Mouse (Mus musculus) erythroid progenitor cell, adult 5-6 weeks (primary cell): ENCODE results near the gene Sim1. TPM values are rescaled to one million over a fixed set of nuclear protein-coding genes. Genes with fewer than 3 reads are reported as not detected.

Experiments used
- ATAC-seq: replicated peaks from 2 replicates; pipeline ENCODE4 v1.8.0; 2016; ENCODE audit warnings: moderate number of reproducible peaks, mild to moderate bottlenecking, moderate TSS enrichment, inconsistent platforms; ENCODE audit not compliant: poor library complexity, low FRiP score, severe bottlenecking
- total RNA-seq, 2 experiments: library from RNA; stranded (forward) in 1 of 2; stranded (reverse) in 1 of 2; fragments of 150-400 nt in 1 of 2; fragments of 186-747, 209-891 nt in 1 of 2; gene quantifications; 2 replicates each; pipeline versions ENCODE4 v1.2.3 to v1.2.4; 2015 to 2017; ENCODE audit warnings: low replicate concordance in 2 of 2

Gene Sim1
- total RNA-seq, 2 experiments from 2014 or later: not detected

DNA sequence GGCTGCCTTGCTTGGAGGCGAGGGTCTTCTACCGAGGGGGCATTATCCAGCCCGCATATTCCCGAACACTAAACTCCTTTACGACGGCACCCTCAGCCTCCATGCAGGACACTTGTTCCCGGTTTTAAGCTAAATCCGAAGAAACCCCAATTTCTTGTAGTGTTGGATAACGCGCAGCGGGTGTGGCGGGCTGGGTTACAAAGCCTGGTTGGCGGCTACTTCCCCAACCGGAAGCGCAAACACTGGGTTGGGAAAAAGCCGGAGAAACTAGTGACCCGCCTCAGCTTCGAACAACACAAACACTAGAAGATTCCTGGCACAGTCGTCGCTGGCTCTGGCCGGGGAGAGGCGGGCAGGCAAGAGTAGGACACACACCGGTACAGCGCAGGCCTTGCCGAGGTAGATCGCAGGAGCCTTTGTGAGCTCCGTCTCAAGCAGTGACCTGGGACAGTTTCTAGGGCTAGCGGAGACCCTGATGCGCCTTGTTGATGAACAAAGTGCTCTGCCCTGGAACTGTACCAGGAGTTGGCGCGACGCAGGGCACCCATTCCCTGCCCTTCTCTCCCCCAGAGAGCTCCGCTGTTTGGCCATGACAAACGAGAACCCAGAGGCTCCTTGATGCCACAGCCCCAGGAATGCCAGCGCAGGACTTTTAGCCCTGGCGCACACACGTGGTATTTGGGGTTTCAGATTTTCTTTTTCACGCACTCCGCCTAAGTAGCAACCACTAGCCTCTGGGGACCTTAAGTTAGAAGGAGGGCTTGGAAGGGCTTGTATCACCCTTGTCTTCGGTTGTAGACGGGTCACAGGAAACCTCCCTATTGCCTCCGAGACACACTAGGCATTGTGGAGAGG is 6.4 kb downstream of the Sim1 start:
- no peak for ATAC-seq

DNA sequence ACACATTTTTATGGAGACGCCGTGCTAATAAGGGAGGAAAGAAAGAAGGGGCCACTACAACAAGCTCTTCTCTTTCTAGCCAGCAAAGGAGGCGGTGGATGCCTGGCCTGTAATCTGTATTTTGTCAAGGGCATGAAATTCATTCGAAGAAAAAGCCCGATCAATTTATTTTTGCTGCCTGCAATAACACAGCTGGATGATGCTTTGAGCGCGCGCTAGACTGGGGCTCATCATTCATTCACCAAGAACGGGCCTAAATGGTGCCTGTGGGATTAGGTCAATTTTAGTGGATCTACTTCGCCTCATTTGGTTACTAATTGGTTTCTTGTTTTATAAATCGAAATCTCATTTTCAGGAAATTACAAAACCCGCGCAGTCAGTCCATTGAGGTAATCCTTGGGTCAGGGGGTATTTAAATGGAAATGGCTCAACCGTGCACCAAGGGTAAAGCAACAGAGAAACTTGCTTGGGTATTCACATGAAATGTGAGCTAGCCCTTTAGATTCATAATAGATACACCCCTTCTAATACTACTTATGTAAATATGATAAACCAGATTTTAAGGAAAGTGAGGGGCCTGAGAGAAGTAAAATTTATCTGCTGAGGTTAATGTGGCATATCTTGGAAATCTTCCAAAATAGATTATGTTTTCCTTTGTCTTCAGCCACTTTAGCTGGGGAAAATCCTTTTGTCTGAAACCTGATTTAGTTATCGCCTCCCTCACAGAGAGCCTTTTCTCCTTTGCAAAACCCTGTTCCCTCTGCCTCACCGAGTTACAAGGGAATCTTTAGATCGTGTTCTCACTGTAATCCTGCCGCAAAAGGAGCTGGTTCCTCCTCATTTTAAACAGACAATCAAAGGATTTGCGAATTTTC is 7.3 kb downstream of the Sim1 start:
- no peak for ATAC-seq

DNA sequence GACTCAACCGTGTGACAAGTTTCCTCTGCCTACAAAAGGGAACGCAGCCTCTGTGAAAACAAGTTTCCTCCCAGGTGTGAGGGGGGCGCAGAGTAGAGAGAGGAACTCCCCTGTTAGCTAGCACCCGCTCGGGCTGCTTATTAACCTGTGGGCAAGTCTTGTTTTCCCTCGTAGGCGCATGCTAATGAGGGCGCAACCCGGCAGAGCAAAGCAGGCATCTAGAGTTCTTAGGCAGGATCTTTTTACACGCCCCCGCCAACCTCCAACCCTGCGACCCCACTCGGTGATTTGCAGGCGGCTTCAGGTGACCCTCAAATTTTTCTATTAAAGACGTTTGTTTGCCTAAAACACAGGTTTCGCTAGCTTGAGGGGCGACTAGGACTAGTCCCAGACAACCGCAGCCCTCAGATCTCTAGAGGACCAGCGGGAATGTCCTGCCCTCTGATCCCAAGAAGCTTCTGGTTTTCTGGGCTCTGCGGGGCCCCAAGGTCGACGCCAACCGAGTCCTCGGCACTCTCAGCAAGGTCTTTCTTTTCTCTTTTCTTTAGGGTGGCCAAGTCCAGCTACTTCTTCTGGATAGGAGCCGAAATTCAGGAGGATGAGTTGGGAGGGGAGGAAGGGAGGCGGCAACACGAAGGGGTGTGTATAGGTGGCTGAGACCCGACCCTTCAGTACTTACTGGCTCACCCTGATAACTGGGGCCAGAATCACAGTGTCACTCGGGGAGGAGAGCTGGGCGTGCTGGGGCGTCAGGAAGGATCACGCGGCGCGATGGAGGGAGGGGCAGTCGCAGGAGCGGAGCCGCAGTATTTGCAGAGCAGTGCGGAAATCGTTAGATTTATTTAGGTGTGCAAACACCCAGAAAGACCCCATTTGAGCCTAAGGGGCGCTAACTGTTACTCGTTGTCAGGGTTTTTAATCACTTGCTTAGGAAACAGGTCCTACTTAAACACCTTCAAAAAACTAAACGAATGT is 8.5 kb downstream of the Sim1 start:
- no peak for ATAC-seq

DNA sequence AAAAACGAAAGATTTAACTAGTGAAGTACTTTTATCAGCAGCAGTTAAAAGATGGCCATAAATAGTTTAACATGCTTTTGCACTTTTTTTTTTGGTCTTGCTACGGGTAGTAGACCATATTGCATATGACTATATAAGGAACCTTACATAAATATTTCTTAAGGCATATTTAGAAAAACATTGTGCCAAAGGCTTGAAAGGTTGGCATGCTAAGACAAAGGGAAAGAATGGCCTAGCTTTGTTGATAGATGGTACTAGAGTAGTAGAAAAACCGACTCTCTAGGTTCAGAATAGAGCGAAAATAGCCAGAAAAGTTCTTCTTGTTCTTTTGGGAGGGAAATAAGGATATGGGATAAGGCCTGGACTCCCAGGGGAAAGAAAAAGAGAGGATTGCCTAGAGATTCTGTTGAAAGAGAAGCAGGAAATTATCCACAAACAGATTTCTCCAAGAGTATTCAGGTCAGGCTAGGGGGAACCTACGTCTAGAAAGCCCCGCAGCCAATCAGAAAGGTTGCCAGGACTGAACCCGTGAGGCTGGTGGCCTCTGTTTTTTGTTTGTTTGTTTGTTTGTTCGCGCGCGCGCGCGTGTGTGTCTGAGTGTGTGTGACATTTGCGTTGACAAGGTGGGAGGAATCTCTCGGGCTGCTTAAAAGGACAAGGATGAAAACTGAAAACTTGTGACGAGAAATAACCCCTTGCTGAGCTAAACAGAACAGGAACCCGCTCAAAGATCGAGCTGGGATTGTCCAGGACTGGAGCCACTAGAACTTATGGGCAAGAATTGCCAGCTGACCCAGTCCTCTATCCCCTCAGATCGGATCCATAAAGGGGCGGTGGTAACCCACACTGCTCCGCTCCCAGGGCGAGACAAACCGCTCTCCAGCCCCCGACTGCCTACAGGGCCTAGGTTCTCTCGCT is 9.6 kb downstream of the Sim1 start:
- no peak for ATAC-seq

DNA sequence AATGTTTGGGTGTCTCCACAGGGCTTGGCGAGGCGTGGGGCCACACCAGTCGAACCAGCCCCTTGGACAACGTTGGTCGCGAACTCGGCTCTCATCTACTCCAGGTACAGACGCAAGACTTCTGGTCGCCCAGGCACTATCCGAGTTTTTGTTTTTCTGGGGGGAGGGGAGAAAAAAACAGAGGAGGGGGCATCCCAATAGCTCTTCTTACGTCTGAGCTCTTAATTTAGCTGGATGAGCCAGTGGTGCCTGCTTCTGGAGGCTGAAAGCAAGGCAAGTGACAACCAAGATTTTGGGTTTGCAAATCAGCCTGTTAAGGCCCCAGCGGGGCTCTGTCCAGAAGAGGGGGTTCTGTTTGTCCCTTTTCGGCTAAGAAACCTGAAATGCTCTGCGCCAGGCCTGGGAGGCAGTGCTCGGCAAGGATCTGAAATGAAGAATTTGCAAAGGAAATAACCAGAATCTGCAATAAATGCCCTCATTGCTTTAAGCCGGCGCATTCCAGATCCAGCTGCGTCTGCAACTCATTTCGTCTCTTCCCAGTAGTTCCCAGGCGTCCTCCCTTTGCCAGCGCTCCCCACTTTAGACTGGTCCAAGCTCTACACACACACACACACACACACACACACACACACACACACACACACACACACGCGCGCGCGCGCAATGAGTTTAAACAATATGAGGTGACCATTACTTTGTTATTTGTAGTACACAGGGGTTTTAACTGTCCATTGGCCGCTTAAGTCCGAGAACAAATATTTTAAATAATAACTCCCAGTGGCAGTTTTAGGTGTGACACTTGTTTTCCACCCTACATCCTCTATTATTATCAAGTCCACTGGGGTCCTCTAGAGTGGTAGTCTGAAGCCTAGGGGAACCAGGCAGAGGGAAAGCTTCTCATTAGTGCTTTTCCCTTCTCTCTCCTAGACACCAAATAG is 10.5 kb downstream of the Sim1 start:
- ATAC-seq: peak; percentile 34; the same call in 1 of the 2 replicates

DNA sequence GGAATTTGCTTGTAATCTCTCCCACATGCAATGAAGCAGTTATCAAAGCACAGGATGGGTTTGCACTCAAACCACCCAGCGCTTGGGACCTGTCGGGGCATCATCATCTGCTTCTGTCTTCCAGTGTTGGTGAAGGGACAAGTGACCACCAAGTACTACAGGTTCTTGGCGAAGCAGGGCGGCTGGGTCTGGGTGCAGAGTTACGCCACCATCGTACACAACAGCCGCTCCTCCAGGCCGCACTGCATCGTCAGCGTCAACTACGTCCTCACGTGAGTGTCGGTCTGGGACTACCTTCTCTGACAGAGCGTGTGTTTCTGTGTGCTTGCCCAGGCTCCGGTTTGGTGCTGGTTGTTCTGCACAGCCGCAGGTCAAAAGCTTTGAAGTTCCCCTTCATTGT is 15.8 kb downstream of the Sim1 start:
- no peak for ATAC-seq

DNA sequence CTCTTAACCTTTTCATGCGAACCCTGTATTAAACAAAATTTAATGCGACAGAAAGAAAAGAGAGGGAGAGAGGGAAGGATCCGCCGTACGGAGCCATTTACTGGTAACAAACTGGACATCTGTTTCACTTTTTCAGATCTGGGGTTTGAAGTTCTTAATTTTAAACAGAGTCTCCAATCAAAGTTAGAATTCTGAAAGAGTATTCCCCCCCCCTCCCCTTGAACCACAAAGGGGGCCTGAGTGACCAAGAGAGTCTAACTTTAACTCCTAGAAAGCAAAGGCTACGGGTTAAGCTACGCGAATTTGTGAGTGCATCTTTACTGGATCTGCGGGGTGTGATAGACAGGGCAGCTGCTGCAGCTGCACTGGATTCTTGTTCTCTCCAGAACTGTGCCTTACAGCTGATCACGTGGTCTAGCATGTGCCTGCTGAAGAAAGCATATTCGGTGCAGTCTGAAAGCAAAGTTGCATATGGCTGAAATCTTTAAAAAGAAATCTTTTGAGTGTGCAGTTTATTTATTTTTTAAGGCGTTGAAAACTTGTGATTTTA is 16.4 kb downstream of the Sim1 start:
- no peak for ATAC-seq

DNA sequence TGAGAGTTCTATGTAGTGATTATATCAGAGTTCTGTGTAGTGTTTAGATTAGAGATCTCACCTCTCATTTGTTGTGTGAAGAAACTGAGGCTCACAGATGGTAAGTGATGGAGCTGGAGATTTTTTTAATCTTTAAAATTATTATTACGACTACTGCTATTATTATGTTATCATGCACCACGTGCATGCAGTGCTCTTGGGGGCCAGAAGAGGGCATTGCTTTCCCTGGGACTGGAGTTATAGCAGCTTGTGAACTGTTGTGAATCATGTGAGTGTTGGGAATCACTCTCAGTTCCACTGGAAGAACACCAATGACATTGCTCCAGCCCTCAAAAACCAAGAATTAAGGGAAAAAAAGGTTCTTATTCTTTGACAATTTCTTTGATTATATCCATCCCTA is 21.1 kb downstream of the Sim1 start:
- ATAC-seq: no peak

DNA sequence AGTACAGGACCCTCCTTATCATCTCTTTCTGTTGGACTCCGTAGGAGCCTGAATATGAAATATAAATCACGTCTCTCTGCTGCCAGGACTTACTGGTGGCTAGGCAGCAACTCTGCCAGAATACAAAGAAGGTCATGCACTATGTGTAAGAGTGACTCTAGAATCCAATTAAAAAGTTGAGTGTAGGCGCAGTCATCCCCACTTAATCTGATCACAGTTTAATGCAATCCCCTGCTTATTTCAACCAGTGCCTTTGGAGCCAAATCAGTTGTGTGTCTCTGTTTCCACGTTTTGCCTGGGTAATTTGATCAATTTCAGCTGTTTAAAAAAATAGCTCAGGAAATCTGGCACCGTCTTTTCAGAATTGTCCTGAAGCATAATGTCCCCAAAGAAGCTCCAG is 34.7 kb downstream of the Sim1 start:
- no peak for ATAC-seq

DNA sequence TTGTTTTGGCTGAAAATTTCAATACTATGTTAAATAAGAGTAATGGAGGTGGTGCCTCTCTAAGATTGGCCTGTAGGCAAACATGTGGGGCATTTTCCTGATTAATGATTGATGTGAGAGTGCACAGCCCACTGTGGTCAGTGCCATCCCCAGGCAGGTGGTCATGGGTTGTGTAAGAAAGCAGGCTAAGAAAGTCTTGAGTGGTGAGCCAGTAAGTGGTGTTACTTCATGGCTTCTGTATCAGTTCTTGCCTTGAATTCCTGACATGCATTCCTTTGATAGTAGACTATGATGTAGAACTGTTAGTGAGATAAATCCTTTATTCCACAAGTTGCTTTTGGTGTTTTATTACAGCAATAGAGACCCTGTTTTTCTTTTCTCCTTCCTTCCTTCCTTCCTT is 41.1 kb downstream of the Sim1 start:
- no peak for ATAC-seq

DNA sequence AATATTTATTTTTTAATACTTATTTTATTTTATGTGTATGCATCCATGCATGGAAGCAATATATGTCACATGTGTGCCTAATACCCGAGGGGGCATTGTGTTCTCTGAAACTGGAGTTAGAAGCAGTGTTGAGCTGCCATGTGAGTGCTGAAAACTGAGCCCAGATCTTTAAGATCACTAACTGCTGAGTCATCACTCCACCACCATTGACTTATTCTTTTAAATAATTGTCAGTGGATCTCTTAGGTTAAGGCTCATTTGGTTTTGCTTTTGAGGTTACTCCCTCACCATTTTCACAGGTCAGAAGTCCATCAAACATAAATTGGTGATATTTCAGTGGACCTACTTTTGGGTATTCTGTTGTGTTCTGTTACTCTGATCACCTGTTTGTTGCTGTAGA is 79.1 kb downstream of the Sim1 start:
- ATAC-seq: no peak

DNA sequence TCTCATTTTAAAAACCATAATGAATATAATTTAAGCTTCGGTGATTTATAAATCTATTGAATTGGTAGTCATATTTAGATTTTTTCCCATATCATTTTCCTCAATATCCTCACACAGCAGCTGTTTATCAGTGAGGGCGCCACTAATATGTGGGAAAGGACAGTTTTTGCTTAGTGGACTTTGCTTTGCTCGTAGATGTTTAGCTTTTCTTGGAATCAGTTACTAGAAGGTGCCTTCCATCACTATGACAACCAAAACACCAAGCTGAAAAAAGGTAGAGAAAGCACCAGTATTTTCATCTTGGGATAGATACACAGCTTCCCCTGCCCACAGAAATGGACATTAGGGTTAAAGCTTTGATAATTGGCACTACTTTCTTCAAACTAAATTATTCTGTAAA is 87.3 kb downstream of the Sim1 start:
- ATAC-seq: no peak

DNA sequence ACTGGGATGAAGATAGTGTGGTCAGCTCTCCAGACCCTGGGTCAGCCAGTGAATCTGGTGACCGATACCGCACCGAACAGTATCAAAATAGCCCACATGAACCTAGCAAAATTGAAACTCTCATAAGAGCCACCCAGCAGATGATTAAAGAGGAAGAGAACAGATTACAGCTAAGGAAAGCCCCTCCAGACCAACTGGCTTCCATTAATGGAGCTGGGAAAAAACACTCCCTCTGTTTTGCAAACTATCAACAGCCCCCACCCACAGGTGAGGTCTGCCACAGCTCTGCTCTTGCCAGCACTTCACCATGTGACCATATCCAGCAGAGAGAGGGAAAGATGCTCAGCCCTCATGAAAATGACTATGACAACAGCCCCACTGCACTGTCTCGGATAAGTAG is 89.1 kb downstream of the Sim1 start:
- no peak for ATAC-seq

DNA sequence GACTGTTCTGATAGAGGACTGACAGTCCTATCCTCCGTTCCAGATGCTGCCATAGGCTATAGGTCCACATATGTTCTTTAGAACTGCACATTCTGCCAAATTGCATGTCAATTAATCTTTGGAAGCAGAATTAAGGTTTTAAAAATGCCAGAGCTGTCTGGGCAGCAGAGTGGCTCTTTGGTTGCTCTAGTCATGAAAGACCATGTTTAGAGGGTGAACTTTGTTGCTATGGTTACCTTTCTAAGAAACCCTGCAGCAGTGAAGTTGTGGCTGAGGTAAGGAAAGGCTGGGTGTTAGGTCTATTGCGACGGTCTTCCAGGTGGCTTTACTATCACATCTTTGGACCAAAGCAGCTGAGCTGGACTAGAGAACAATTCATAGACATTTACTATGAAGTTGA is 113.2 kb downstream of the Sim1 start:
- no peak for ATAC-seq

DNA sequence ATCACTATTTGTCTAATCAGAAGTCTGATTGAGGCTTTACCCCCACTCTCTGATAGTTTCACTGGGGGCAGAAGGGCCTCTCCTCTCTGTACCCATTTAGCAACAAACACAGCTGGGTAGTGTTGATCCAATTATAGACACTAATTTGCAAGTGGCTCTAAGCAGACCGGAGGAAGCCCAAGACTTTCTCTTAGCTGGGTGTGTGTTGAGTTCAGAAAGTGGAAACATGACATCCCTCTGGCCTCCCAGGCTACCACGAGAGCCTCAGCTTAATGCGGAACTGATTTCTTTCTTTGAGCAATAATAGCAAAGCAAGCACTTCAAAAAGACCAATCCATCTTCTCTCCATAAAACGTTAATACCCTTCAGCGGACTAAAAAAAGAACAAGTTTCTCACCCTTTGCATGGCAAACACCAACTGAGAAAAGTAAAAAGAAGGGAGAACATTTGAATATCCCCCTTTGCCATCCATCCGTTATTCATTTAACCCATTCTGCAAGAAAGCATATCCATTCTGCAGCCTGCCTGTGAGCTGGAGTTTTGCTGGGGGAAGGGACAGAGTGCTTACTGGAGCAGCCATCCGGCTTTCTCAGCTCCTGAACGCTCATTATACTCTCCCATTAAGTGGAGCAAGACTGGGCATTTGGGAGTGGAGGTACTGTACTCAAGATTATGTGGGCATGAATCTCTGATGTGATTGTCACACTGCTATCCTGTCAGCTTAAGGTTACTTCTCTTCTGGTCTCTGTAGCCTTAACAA is 117.0 kb downstream of the Sim1 start:
- no peak for ATAC-seq

DNA sequence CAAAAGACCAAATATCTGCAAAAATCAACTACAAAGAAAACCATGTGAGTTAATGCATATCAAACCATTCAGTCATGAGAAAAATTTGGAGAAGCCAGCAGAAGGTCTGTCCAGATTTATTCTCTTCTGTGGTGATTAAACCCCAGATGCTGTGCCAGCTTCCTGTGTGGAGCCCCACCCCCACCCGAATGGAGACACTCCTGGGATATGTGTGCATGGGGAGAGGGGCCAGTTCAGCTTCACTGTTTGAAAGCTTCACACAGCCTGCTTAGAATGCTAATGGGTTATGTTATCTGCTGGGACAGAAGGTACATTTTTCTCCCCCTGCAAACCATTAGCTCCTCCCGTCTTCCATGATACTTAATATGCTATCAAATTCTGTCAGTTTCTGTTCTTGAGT is 120.3 kb downstream of the Sim1 start:
- ATAC-seq: no peak

DNA sequence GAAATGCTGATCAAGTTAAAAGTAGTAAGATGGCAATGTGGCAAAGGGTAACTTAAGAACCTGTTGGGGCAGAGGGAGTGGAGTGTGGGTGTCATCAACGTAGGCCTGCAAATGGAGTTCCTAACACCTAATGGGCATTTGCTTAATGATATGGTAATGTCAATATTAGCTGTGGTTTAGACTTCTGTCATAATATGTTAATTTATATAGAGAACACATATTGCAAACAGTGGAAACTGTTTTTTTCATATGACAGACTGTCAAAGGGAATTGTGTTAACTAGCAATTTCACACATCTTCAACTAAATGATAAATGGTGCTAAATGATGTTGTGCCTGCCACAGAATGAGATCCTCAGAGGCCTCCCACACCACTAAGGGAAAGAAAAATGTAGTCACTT is 120.8 kb downstream of the Sim1 start:
- ATAC-seq: no peak
